Mouse (Mus musculus) liver, embryonic 18 days (tissue): Measurements from ENCODE around the gene Copb2. TPM values are rescaled to one million over a fixed set of nuclear protein-coding genes. Genes with fewer than 3 reads are reported as not detected.

ENCODE experiments used
- polyA plus RNA-seq: library from polyadenylated mRNA; depleted of rRNA; stranded (reverse); fragments of >200 nt; gene quantifications from 2 replicates; pipeline ENCODE4 v1.2.3, GENCODE M21; 2012; rRNA removed

Copb2 gene
- 52.9 and 53.8 TPM in 2 replicates for polyA plus RNA-seq

DNA sequence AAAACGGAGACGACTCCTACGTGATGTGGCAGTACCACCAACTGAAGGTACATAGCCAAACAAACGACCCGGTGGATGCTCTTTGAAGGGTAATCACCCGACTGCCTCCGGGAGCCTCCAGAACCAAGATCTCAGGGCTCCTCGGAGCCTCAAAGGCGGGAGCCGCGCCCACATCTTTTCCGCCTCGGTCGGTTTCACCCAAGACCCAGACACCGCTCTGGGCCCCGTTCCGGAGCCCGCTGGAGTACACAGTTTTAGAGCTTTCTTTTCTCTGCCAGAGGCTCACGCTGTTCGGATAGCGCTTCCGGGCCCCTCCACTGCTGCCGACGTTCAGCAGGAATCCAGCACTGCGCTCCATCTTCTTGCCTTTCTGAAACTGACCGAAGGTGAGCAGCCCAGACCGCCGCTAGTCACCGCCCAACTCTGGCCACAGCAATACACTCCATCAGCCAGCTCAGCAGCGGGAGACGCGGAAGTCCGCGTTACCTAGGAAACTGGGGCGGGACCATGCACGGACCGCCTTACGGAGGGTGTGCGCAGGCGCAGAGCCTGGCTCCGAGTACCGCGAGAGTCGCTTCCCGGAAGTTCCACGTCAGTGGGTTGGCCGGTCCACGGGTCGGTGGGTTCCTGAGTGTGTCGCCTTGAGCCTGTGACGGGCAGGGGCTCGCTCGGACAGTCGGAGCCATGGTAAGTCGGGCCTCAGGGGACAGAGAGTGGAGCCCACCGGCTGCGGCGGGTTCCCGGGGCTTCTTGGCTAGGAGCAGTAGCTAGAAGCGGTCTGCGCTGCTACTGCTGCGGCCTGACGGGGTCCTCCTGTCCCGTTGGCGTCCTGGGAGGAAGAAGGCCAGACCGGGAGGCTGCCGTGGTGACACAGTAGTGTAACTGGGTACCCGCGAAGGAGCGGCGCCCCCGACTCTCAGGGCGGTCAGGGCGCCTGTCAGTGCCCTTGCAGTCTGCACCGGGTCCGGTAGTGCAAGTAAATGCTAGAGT is at the start of gene Copb2:
Copb2 (plus strand) TSS at position 585 of the 990 bp plus-strand sequence.

DNA sequence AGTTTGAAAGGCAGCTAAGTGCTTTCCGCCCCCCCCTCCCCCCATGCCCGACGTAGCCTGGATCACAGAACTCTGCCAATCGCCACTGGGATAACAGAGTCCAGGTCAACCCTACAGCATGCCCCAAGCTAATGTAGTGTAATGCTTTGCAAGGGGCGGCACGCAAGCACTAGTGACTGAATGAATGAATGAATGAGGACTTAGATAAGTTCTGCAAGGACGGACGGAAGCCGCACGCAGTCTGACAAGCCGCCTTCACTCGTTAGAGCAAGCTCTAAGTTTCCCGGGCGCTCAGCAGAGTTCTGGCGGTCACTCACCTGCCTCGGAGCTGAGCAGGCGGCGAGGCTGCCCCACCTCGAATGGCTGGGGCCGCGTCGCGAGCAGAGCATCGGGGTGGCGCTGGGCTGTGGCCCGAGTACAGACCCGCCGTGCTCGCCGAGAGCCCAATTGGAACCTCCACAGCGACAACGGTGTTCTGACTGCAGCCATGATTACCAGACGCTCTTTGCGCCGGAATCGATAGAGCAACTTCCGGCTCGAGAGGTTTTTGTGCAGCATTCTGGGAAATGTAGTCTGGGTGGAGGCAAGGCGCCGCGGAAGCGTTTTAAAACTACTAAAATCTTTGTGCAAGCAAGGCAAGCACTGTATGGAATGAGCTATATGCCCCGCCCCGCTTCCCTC is 37.8 kb downstream of the Copb2 start, which contains the start of gene Mrps22:
Mrps22 (minus strand) TSS at position 505 of the 681 bp plus-strand sequence.

Other genes starting within 250 kb of the Copb2 start
- gene Rbp1, start 140.8 kb upstream of the Copb2 start, polyA plus RNA-seq: 63.3 and 64.4 TPM in 2 replicates
- 444 and 589 TPM in 2 replicates for gene Rbp2, start 77.6 kb upstream of the Copb2 start, polyA plus RNA-seq
- 20.0 and 20.2 TPM in 2 replicates for gene Mrps22, start 37.9 kb downstream of the Copb2 start, polyA plus RNA-seq